Mouse (Mus musculus): ENCODE results near the gene Hook2. TPM values are rescaled to one million over a fixed set of nuclear protein-coding genes. Genes with fewer than 3 reads are reported as not detected.

The Hook2 gene
- total and polyA plus RNA-seq, 2 experiments from 2014 or later, result 28.7 to 30.3 TPM

DNA sequence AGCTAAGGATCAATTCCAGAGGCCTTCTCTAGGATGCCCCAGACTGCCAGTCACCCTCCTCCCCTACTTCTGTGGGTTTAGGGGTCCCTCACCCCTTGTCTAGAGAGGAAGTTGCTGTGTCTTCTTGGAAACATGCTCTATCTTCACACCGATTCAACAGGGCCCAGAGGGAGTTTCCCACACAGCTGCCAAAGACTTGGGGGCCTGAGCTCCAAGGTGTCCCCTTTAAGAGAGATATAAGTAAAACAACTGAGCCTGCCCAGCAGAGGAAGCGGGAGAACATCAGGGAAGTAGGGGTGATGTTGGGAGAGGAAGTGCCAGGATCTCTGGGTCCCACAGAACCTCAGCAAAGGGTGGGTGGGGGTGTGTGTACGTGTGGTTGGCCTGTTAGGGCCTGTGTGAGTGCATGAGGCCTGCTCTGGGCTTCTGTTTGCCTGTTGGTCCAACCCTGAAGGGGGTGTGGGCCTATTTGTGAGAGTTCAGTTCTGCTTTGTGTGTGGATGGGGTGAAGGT lies 7.8 kb upstream of the Hook2 start:
- Histone ChIP-seq H3K36me3 (ENCODE audit: insufficient read depth) (no peaks in the 10 kb centered on the region), H3K4me2 (ENCODE audit: low read depth) (no peak overlapping the region), H3K27ac (ENCODE audit: low read depth, low read length) (no peak overlapping the region), H3K4me3 (ENCODE audit: low read depth, low read length) (no peak overlapping the region), H3K4me1 (ENCODE audit: insufficient read depth) (peaks cover 24% of the 10 kb centered on the region; the same call in 1 of the 2 replicates), H3K9me3 (ENCODE audit: low read length) (no peaks in the 10 kb centered on the region), H3K9ac (no peak overlapping the region), H3K27me3 (ENCODE audit: insufficient read depth, low read length) (no peaks in the 10 kb centered on the region)
- WGBS, result 70% methylated on average over 3 of the region's 3 CpGs
- DNase-seq (no peak), ATAC-seq (no peak)
- TF ChIP-seq CTCF (IDR thresholded peaks at IDR 0.05; ENCODE audit: low read depth), result no peak

DNA sequence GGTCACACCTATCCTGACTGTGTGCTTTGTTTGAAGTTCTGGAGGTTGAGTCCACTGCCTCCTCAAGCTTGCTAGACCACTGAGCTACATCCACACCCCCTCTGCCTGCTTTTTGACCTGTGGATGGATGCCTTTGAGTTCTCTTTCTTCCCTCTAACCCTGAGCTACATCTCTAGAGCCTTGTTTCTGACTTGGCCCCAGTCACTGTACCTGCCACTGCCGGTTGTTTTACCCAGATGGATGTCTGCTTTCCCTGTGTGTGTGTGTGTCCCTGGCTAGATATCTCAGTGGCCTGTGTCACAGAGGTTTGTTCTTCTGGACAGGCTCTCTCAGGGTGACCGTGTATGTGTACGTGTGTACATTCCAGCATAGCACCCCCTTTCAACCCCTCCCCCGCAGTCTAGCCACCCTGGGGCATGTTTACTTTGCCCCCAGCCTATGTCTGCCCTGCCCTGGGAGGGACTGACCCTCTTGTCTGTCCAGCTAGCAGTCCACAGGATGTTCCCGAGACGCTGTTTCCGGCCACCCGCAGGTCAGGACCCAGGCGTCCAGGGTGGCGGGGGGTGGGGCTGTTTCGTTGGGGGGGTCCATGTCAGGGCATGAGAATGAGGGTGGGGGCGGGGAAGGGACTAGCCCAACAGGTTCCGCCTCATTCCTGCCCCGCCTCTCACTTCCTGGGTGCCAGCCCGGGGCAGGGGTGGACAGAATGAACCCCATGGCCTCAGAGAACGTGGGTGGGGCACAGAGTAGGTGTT lies 5.9 kb upstream of the Hook2 start:
- Histone ChIP-seq H3K4me2 (ENCODE audit: low read depth) (peak overlapping the region; percentile 98), H3K9me3 (ENCODE audit: low read length) (no peaks in the 10 kb centered on the region), H3K27ac (ENCODE audit: low read depth, low read length) (peak overlapping the region; percentile 78; the same call in 1 of the 2 replicates), H3K9ac (0 out of 2 replicates have a peak overlapping the region, but pooled peaks have one; percentile 61), H3K36me3 (ENCODE audit: insufficient read depth) (no peaks in the 10 kb centered on the region), H3K4me3 (ENCODE audit: low read depth, low read length) (peak overlapping the region; percentile 54), H3K4me1 (ENCODE audit: insufficient read depth) (peaks cover 18% of the 10 kb centered on the region), H3K27me3 (ENCODE audit: insufficient read depth, low read length) (no peaks in the 10 kb centered on the region; the same call in 1 of the 2 replicates)
- no peak for TF ChIP-seq CTCF (IDR thresholded peaks at IDR 0.05; ENCODE audit: low read depth)
- ATAC-seq (no peak), DNase-seq (no peak)
- 23% methylated on average over 16 of the region's 16 CpGs for WGBS

DNA sequence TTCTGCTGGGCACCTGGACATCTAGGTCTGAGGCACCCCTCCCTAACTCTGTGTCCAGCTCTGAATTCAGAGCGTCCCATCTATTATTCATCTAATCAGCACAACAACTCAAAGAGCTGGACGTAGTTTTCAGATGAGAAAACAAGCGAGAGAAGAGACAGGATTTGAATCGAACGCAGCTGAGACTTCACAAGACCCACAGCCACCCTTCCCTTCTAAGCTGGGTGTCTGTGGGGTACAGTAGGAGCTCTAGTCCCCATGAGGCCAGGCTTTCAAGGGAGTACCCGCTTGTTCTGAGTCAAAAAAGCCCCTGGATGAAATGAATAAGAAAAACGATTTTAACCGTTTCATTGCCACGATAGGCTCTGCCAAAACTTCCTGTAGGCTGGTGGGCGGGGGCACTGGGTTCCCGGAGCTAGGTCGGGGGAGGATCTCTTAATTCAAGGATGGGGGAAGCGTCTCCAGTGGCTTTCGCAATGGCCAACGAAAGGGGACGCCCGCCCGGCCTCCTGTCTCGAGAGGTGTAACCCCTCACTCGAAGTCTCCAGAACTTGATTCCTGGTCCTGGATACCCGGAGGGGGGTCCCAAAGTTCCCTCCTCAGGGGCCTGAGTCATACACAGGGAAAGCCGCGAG lies 5.2 kb upstream of the Hook2 start:
- ATAC-seq, result no peak
- no peak for TF ChIP-seq CTCF (IDR thresholded peaks at IDR 0.05; ENCODE audit: low read depth)
- Histone ChIP-seq H3K27ac (ENCODE audit: low read depth, low read length) (peak overlapping the region; percentile 78), H3K4me2 (ENCODE audit: low read depth) (peak overlapping the region; percentile 98), H3K4me3 (ENCODE audit: low read depth, low read length) (peak overlapping the region; percentile 54), H3K9ac (peak overlapping the region; percentile 61), H3K9me3 (ENCODE audit: low read length) (no peaks in the 10 kb centered on the region), H3K4me1 (ENCODE audit: insufficient read depth) (peaks cover 15% of the 10 kb centered on the region), H3K27me3 (ENCODE audit: insufficient read depth, low read length) (no peaks in the 10 kb centered on the region; the same call in 1 of the 2 replicates), H3K36me3 (ENCODE audit: insufficient read depth) (no peaks in the 10 kb centered on the region)
- WGBS, result 1% methylated on average over 23 of the region's 23 CpGs
- DNase-seq, result no peak

DNA sequence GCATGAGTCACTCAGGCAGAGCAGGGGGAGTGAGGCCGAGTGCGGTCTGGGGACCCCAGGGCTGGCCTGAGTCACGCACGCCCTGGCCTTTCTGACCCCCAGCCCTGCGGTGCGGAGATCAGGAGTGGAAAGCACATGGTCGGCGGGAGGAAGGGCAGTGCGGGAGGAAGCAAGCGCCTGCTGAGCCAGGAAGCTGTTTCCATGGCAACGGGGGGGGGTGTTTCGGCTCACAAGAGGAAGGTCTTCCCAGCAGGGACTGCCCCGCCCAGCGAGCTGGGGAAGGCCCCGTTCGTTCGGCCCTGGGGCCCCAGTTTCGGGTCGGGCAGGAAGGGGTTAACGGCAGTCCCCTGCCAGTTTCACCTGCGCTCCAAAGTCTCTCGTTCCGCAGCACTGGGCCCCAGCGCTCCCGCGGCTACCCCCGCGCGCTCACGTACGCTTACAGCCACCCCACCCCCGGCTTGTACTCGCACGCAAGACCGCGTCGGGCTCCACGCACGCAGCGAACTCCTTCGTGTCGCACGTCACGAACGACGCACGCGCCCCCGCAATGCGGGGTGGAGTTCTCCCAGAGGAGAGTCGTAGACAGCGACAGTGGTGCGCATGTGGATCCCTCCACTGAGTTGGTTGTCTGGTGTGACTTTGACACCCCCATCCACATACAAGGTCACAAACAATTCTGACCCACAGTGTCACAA lies 4.6 kb upstream of the Hook2 start:
- ATAC-seq (peak; percentile 87), DNase-seq (peak; percentile 96)
- peak overlapping the region; percentile 98 for H3K4me2 ChIP-seq (ENCODE audit: low read depth)
- H3K4me1 ChIP-seq (ENCODE audit: insufficient read depth), result peaks cover 15% of the 10 kb centered on the region
- no peaks in the 10 kb centered on the region for H3K36me3 ChIP-seq (ENCODE audit: insufficient read depth)
- H3K9ac ChIP-seq, result peak overlapping the region; percentile 61
- H3K4me3 ChIP-seq (ENCODE audit: low read depth, low read length), result peak overlapping the region; percentile 54
- H3K9me3 ChIP-seq (ENCODE audit: low read length), result no peaks in the 10 kb centered on the region
- peak overlapping the region; percentile 78 for H3K27ac ChIP-seq (ENCODE audit: low read depth, low read length)
- TF ChIP-seq CTCF (IDR thresholded peaks at IDR 0.05; ENCODE audit: low read depth), result no peak
- no peaks in the 10 kb centered on the region; the same call in 1 of the 2 replicates for H3K27me3 ChIP-seq (ENCODE audit: insufficient read depth, low read length)
- under 1% methylated on average over 53 of the region's 53 CpGs for WGBS

DNA sequence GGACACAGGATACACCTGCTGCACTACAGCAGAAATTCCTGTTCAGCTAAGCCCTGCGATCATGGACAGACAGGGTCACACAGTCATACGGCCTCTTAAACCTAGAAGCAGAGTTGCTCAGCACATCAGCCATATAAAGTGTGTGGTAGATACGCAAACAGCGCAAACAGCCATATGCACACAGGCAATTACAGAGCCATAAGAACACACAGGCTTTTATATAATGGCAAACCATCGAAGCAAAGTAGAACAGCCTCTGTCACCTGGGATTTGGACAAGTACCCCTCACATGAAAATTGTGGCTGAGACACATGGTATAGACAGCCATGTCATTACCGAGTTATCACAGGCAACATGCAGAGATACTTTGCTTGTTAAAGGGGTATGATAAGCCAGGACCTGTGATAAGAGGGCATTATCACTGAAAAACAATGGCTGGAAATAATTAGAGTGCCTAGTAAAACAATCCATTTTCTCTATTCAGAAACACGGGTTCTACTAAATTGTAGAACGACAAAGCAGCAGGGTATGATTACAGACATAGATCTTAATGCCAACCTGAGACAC lies 3.9 kb upstream of the Hook2 start:
- no peak for ATAC-seq

DNA sequence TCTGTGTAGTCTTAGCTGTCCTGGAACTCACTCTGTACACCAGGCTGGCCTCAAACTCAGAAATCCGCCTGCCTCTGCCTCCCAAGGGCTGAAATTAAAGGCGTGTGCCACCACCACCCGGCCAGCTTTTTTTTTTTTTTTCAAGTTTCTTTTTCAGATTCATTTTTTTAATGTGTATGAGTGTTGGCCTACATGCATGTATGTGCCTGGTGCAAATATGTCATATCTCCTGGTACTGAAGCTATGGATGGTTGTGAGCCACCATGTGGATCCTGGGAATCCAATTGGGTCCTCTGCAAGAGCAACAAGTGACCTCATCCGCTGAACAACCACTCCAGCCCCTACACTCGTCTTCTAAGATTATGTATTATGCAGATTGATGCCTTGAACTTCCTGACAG lies 3.0 kb upstream of the Hook2 start:
- no peak overlapping the region for H3K4me2 ChIP-seq (ENCODE audit: low read depth)
- no peak overlapping the region for H3K4me3 ChIP-seq (ENCODE audit: low read depth, low read length)
- no peak for DNase-seq
- H3K36me3 ChIP-seq (ENCODE audit: insufficient read depth), result no peaks in the 10 kb centered on the region
- TF ChIP-seq CTCF (IDR thresholded peaks at IDR 0.05; ENCODE audit: low read depth), result no peak
- no peaks in the 10 kb centered on the region; the same call in 1 of the 2 replicates for H3K27me3 ChIP-seq (ENCODE audit: insufficient read depth, low read length)
- peaks cover 21% of the 10 kb centered on the region for H3K4me1 ChIP-seq (ENCODE audit: insufficient read depth)
- ATAC-seq, result no peak
- H3K9ac ChIP-seq, result no peak overlapping the region
- no peaks in the 10 kb centered on the region for H3K9me3 ChIP-seq (ENCODE audit: low read length)
- H3K27ac ChIP-seq (ENCODE audit: low read depth, low read length), result no peak overlapping the region
- 85% methylated on average over 5 of the region's 5 CpGs for WGBS

More for the DNA sequence above, 3.9 kb upstream of the Hook2 start:
- 0 out of 2 replicates have a peak overlapping the region, but pooled peaks have one; percentile 61 for H3K9ac ChIP-seq
- no peaks in the 10 kb centered on the region for H3K9me3 ChIP-seq (ENCODE audit: low read length)
- H3K36me3 ChIP-seq (ENCODE audit: insufficient read depth), result no peaks in the 10 kb centered on the region
- 25% methylated on average over 8 of the region's 8 CpGs for WGBS
- peaks cover 21% of the 10 kb centered on the region for H3K4me1 ChIP-seq (ENCODE audit: insufficient read depth)
- H3K4me2 ChIP-seq (ENCODE audit: low read depth), result peak overlapping the region; percentile 98
- TF ChIP-seq CTCF (IDR thresholded peaks at IDR 0.05; ENCODE audit: low read depth), result no peak
- DNase-seq, result no peak
- peak overlapping the region; percentile 78 for H3K27ac ChIP-seq (ENCODE audit: low read depth, low read length)
- peak overlapping the region; percentile 54 for H3K4me3 ChIP-seq (ENCODE audit: low read depth, low read length)
- H3K27me3 ChIP-seq (ENCODE audit: insufficient read depth, low read length), result no peaks in the 10 kb centered on the region; the same call in 1 of the 2 replicates
